Mouse (Mus musculus): Measurements from ENCODE around the gene Ercc6l.

Ercc6l gene

GRCm38 (mm10) chrX:102156618-102157422 is at the start of gene Ercc6l:
TSS of gene Ercc6l (minus strand) at chrX:102157091.
- peak; percentile 68 to 79 for DNase-seq (ENCODE audit: low read depth in 1 of 2, low spot score in 2 of 2)

GRCm38 (mm10) chrX:102190840-102191239 is 33.9 kb upstream of the Ercc6l start:
- DNase-seq (ENCODE audit: low read depth in 1 of 2, low spot score in 2 of 2): no peak

- DNase-seq (ENCODE audit: low read depth in 1 of 2, low spot score in 2 of 2): no peak
Observed at GRCm38 (mm10) chrX:102189581-102189980, 32.7 kb upstream of the Ercc6l start.

- peak; percentile 37 to 70 for DNase-seq (ENCODE audit: low read depth in 1 of 2, low spot score in 2 of 2)
Observed at GRCm38 (mm10) chrX:102188712-102189497, 32.0 kb upstream of the Ercc6l start, which contains the start of gene Rps4x. TSS of gene Rps4x (minus strand) at chrX:102189394.

GRCm38 (mm10) chrX:102187023-102187699 is 30.3 kb upstream of the Ercc6l start:
- DNase-seq (ENCODE audit: low read depth in 1 of 2, low spot score in 2 of 2): peak in 1 of 2 experiments; percentile 5

GRCm38 (mm10) chrX:102182575-102182974 is 25.7 kb upstream of the Ercc6l start:
- no peak for DNase-seq (ENCODE audit: low read depth in 1 of 2, low spot score in 2 of 2)

- DNase-seq (ENCODE audit: low read depth in 1 of 2, low spot score in 2 of 2): no peak
Observed at GRCm38 (mm10) chrX:102175538-102176287, 18.8 kb upstream of the Ercc6l start.

GRCm38 (mm10) chrX:102170900-102171299 is 14.0 kb upstream of the Ercc6l start:
- no peak for DNase-seq (ENCODE audit: low read depth in 1 of 2, low spot score in 2 of 2)

- DNase-seq (ENCODE audit: low read depth in 1 of 2, low spot score in 2 of 2): no peak
Observed at GRCm38 (mm10) chrX:102170135-102170534, 13.2 kb upstream of the Ercc6l start.

- DNase-seq (ENCODE audit: low read depth in 1 of 2, low spot score in 2 of 2): no peak
Observed at GRCm38 (mm10) chrX:102169724-102170123, 12.8 kb upstream of the Ercc6l start.

GRCm38 (mm10) chrX:102166986-102167385 is 10.1 kb upstream of the Ercc6l start:
- no peak for DNase-seq (ENCODE audit: low read depth in 1 of 2, low spot score in 2 of 2)

- DNase-seq (ENCODE audit: low read depth in 1 of 2, low spot score in 2 of 2): no peak
Observed at GRCm38 (mm10) chrX:102166521-102166920, 9.6 kb upstream of the Ercc6l start.

GRCm38 (mm10) chrX:102163529-102163928 is 6.6 kb upstream of the Ercc6l start:
- DNase-seq (ENCODE audit: low read depth in 1 of 2, low spot score in 2 of 2): no peak

GRCm38 (mm10) chrX:102163096-102163495 is 6.2 kb upstream of the Ercc6l start:
- no peak for DNase-seq (ENCODE audit: low read depth in 1 of 2, low spot score in 2 of 2)

GRCm38 (mm10) chrX:102160528-102160927 is 3.6 kb upstream of the Ercc6l start:
- DNase-seq (ENCODE audit: low read depth in 1 of 2, low spot score in 2 of 2): no peak

- peak in 1 of 2 experiments; percentile 7 for DNase-seq (ENCODE audit: low read depth in 1 of 2, low spot score in 2 of 2)
Observed at GRCm38 (mm10) chrX:102159778-102160177, 2.9 kb upstream of the Ercc6l start.

GRCm38 (mm10) chrX:102157423-102157791 is 516 bp upstream of the Ercc6l start:
- DNase-seq (ENCODE audit: low read depth in 1 of 2, low spot score in 2 of 2): no peak

GRCm38 (mm10) chrX:102141157-102141556 is 15.7 kb downstream of the Ercc6l start:
- no peak for DNase-seq (ENCODE audit: low read depth in 1 of 2, low spot score in 2 of 2)

GRCm38 (mm10) chrX:102121321-102121720 is 35.6 kb downstream of the Ercc6l start:
- no peak for DNase-seq (ENCODE audit: low read depth in 1 of 2, low spot score in 2 of 2)

GRCm38 (mm10) chrX:102119042-102119864 is 37.6 kb downstream of the Ercc6l start, which contains the start of gene Pin4:
TSS of gene Pin4 (plus strand) at chrX:102119447.
- peak; percentile 77 to 80 for DNase-seq (ENCODE audit: low read depth in 1 of 2, low spot score in 2 of 2)
